Mouse (Mus musculus) forebrain, embryonic 14.5 days (tissue): ENCODE results near the gene Olfr498. TPM values are rescaled to one million over a fixed set of nuclear protein-coding genes. Genes with fewer than 3 reads are reported as not detected.

ENCODE experiments used
- ATAC-seq: fragments of 200-750 bp; cut with Nextera tagmentation; 2 replicates; pipeline ENCODE4 v1.8.0; 2017; ENCODE audit warnings: mild to moderate bottlenecking, moderate library complexity
- DNase-seq: peaks from one replicate; pipeline ENCODE4 v3.0.0-alpha.2; 2015; ENCODE audit warnings: low spot score
- H3K27ac ChIP-seq: fragments of 300-500 bp; sonication (generic); 2 replicates; pipeline ENCODE4 v1.5.1; 2014; ENCODE audit warnings: low read depth, mild to moderate bottlenecking, control low read depth, low read length, moderate library complexity
- H3K27me3 ChIP-seq: fragments of 300-500 bp; sonication (generic); replicated peaks from 2 replicates; pipeline ENCODE4 v1.6.1; 2014; ENCODE audit warnings: low read length, control low read depth, mixed read lengths; ENCODE audit not compliant: control insufficient read depth, insufficient read depth
- H3K36me3 ChIP-seq: fragments of 300-500 bp; sonication (generic); 2 replicates; pipeline ENCODE4 v1.6.1; 2014; ENCODE audit warnings: low read length, control low read depth; ENCODE audit not compliant: control insufficient read depth, insufficient read depth
- H3K4me1 ChIP-seq: fragments of 300-500 bp; sonication (generic); 2 replicates; pipeline ENCODE4 v1.6.1; 2014; ENCODE audit warnings: antibody characterized with exemption, low read length, control low read depth; ENCODE audit not compliant: control insufficient read depth, insufficient read depth
- H3K4me2 ChIP-seq: fragments of 300-500 bp; sonication (generic); 2 replicates; pipeline ENCODE4 v1.6.1; 2014; ENCODE audit warnings: mild to moderate bottlenecking, control low read depth, low read length
- H3K4me3 ChIP-seq: fragments of 300-500 bp; sonication (generic); 2 replicates; pipeline ENCODE4 v1.5.1; 2014; ENCODE audit warnings: low read depth, low read length, control low read depth
- H3K9ac ChIP-seq: fragments of 300-500 bp; sonication (generic); 2 replicates; pipeline ENCODE4 v1.6.1; 2014; ENCODE audit warnings: mild to moderate bottlenecking, low read length, control low read depth, moderate library complexity
- H3K9me3 ChIP-seq: fragments of 300-500 bp; sonication (generic); replicated peaks from 2 replicates; pipeline ENCODE4 v1.6.1; 2016; ENCODE audit warnings: low read length, control low read depth, mixed read lengths; ENCODE audit not compliant: control insufficient read depth
- WGBS: fragments of 180-500 bp; shearing (Covaris S2); extraction: QIAGEN DNeasy Blood & Tissue Kit; methylation state at CpG from one replicate; pipeline ENCODE4 v1.1.7; 2014; 5-methylcytosine and 5-hydroxymethylcytosine counted together
- polyA plus RNA-seq: library from polyadenylated mRNA; unstranded; fragments of >200 nt; fragmentation: Nextera tagmentation; extraction: Ambion mirVana; gene quantifications from 2 replicates; pipeline ENCODE4 v1.2.1, GENCODE M21; 2014

Olfr498 gene
- polyA plus RNA-seq = not detected in 2 replicates

DNA sequence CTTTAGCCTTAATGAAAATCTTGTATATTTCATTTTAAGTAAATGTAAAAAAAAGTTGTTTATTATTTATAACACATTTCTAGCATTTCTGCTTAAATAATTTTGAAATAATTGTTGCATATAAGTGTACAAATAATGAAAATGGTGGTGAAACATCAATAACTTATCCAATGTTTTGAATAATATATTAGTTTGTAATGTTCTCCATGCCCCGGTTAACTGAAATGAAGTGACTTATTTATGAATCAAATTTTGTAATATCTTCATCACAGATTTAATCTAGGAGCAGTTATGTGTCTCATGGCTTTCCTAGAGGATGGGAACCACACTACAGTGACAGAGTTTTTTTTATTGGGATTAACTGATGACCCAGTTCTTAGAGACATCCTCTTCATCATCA lies at the start of gene Olfr498:
Gene Olfr498 (plus strand): TSS at position 301 of the 400 bp plus-strand sequence.
- Histone ChIP-seq H3K36me3 (no peaks in the 10 kb centered on the region), H3K27ac (no peak within 1 kb of the TSS), H3K9ac (no peak within 1 kb of the TSS), H3K27me3 (no peaks in the 10 kb centered on the region), H3K9me3 (no peaks in the 10 kb centered on the region), H3K4me2 (no peak within 1 kb of the TSS), H3K4me1 (no peaks in the 10 kb centered on the region), H3K4me3 (no peak within 1 kb of the TSS)
- DNase-seq (no peak), ATAC-seq (no peak)
- 96% methylated on average over 1 of the region's 1 CpGs for WGBS

DNA sequence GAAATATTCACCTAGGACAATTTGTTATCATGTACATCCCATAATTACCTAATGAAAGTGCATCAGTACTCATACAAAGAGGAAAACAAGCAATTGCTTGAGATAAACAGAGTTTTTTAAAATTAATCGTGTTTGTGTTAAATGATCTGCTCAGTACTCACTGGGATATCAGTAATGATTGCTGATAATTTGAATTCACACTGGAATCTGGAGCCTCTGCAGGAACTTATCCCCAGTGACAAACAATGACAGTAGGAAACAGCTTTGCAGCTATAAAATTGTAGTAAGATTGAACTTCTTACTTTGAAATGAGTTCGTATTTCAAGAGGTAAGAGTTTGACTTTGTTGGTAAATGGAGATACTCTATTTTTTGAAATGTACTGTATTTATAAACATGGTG lies 45.0 kb upstream of the Olfr498 start, which contains the start of gene Olfr497:
Gene Olfr497 (plus strand): TSS at position 301 of the 400 bp plus-strand sequence.
- Histone ChIP-seq H3K4me3 (no peak within 1 kb of the TSS), H3K27me3 (no peaks in the 10 kb centered on the region), H3K4me1 (no peaks in the 10 kb centered on the region), H3K27ac (no peak within 1 kb of the TSS), H3K9ac (no peak within 1 kb of the TSS), H3K9me3 (no peaks in the 10 kb centered on the region), H3K4me2 (no peak within 1 kb of the TSS), H3K36me3 (no peaks in the 10 kb centered on the region)
- no peak for DNase-seq
- 80% methylated on average over 2 of the region's 2 CpGs for WGBS
- no peak for ATAC-seq

Other genes starting within 250 kb of the Olfr498 start
- gene Olfr488, start 207.0 kb upstream of the Olfr498 start, polyA plus RNA-seq = not detected in 2 replicates
- gene Olfr490, start 176.4 kb upstream of the Olfr498 start, polyA plus RNA-seq = not detected in 2 replicates
- not detected in 2 replicates for gene Olfr491, start 151.9 kb upstream of the Olfr498 start, polyA plus RNA-seq
- gene Olfr492, start 141.7 kb upstream of the Olfr498 start, polyA plus RNA-seq = not detected in 2 replicates
- gene Olfr493, start 118.3 kb upstream of the Olfr498 start, polyA plus RNA-seq = not detected in 2 replicates
- not detected in 2 replicates for gene Olfr494, start 100.0 kb upstream of the Olfr498 start, polyA plus RNA-seq
- not detected in 2 replicates for gene Olfr495, start 72.2 kb upstream of the Olfr498 start, polyA plus RNA-seq
- not detected in 2 replicates for gene Olfr497, start 44.9 kb upstream of the Olfr498 start, polyA plus RNA-seq
- not detected in 2 replicates for gene Olfr502, start 59.7 kb downstream of the Olfr498 start, polyA plus RNA-seq
- gene Olfr503, start 79.2 kb downstream of the Olfr498 start, polyA plus RNA-seq = not detected in 2 replicates
- not detected in 2 replicates for gene Olfr504, start 100.5 kb downstream of the Olfr498 start, polyA plus RNA-seq
- not detected in 2 replicates for gene Olfr506, start 145.5 kb downstream of the Olfr498 start, polyA plus RNA-seq
- not detected in 2 replicates for gene Olfr507, start 156.5 kb downstream of the Olfr498 start, polyA plus RNA-seq
- gene Olfr508, start 164.7 kb downstream of the Olfr498 start, polyA plus RNA-seq = not detected in 2 replicates
- not detected in 2 replicates for gene Olfr509, start 186.6 kb downstream of the Olfr498 start, polyA plus RNA-seq
- not detected in 2 replicates for gene Olfr510, start 201.1 kb downstream of the Olfr498 start, polyA plus RNA-seq
- gene Olfr512, start 248.0 kb downstream of the Olfr498 start, polyA plus RNA-seq = not detected in 2 replicates